8 mouse cellular contexts compared by ENCODE assay signal in the genomic region with DNA sequence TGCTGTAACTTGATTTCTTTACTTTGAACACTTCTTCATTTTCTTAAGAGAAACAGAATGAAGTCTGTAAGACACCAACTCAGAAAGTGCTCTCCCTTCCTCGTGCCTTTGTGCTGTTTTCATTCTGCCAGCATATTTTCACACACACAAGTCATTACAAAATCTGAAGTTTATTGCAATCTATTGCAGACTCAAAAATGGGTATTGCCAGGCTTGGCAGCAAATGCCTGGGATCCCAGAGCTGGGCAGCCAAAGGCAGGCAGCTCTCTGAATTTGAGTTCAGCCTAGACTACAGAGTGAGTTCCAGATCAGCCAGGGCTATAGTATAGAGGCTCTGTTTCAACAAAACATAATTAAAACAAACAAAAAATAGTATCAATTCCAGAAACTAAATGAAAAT. TPM values are rescaled to one million over a fixed set of nuclear protein-coding genes. Genes with fewer than 3 reads are reported as not detected.
DNase-seq lines count a peak whose midpoint lies in the region; ATAC-seq and TF ChIP-seq lines count a peak whose summit lies in the region.

No protein-coding gene starts in this region.

- no peak for TF ChIP-seq CTCF in MEL (IDR thresholded peaks at IDR 0.05 in 2 of 3, conservative IDR thresholded peaks at IDR 0.05 in 1 of 3; ENCODE audit: control insufficient read depth in 1 of 3, insufficient read depth in 1 of 3, low read depth in 2 of 3, low read length in 3 of 3, poor library complexity in 1 of 3, severe bottlenecking in 1 of 3)

- no peaks in the 10 kb centered on the region for H3K9me3 ChIP-seq in heart, embryonic 10.5 days
- H3K9me3 ChIP-seq in MEL (replicated peaks; ENCODE audit: insufficient read depth, low read length) = no peaks in the 10 kb centered on the region
- H3K9me3 ChIP-seq in hindbrain, embryonic 10.5 days = no peaks in the 10 kb centered on the region

- H3K27me3 ChIP-seq in heart, embryonic 10.5 days (ENCODE audit: insufficient read depth, poor library complexity, severe bottlenecking) = no peaks in the 10 kb centered on the region
- no peaks in the 10 kb centered on the region for H3K27me3 ChIP-seq in MEL (ENCODE audit: control insufficient read depth in 1 of 2, insufficient read depth in 2 of 2, low read length in 2 of 2)
- no peaks in the 10 kb centered on the region; the same call in 1 of the 2 replicates for H3K27me3 ChIP-seq in hindbrain, embryonic 10.5 days (ENCODE audit: insufficient read depth, poor library complexity, severe bottlenecking)

- H3K27ac ChIP-seq in heart, embryonic 10.5 days = no peak overlapping the region
- H3K27ac ChIP-seq in MEL (ENCODE audit: control insufficient read depth, low read depth, low read length) = no peak overlapping the region; the same call in 1 of the 2 replicates
- H3K27ac ChIP-seq in hindbrain, embryonic 10.5 days = no peak overlapping the region
- H3K27ac ChIP-seq in macrophage = 0 out of 2 replicates have a peak overlapping the region, but pooled peaks have one; percentile 10

- 71% methylated on average over 1 of the region's 1 CpGs for WGBS in heart, embryonic 10.5 days
- 75% methylated on average over 1 of the region's 1 CpGs for WGBS in hindbrain, embryonic 10.5 days
- 23% methylated on average over 1 of the region's 1 CpGs for WGBS in macrophage (ENCODE audit: missing documents)

- no peak for ATAC-seq in megakaryocyte-erythroid progenitor cell, adult 5-6 weeks (replicated peaks; ENCODE audit: low FRiP score, low TSS enrichment, poor library complexity, severe bottlenecking)

- H3K9ac ChIP-seq in MEL (ENCODE audit: control insufficient read depth, low read depth, low read length, poor library complexity, severe bottlenecking) = peak overlapping the region; percentile 95

- no peak for DNase-seq in heart, embryonic 10.5 days (ENCODE audit: low spot score)
- DNase-seq in heart, adult 9 months (ENCODE audit: low spot score in 2 of 2) = no peak
- DNase-seq in MEL (ENCODE audit: low read depth, low spot score) = no peak
- no peak for DNase-seq in hindbrain, embryonic 10.5 days (ENCODE audit: low spot score)
- DNase-seq in cerebellum, adult 11 months = no peak
- no peak for DNase-seq in right cerebral cortex, postnatal 25 days

- H3K36me3 ChIP-seq in heart, embryonic 10.5 days = peaks cover 35% of the 10 kb centered on the region
- H3K36me3 ChIP-seq in MEL (ENCODE audit: control insufficient read depth in 1 of 2, insufficient read depth in 2 of 2, low read length in 2 of 2) = peaks cover 14 to 17% of the 10 kb centered on the region in 2 experiments
- H3K36me3 ChIP-seq in hindbrain, embryonic 10.5 days = peaks cover 43% of the 10 kb centered on the region
- H3K36me3 ChIP-seq in macrophage (ENCODE audit: inconsistent target) = peaks cover 14% of the 10 kb centered on the region; the same call in 1 of the 2 replicates

- peak overlapping the region; percentile 90 for H3K4me3 ChIP-seq in heart, embryonic 10.5 days
- H3K4me3 ChIP-seq in MEL (ENCODE audit: control insufficient read depth in 1 of 2, insufficient read depth in 1 of 2, low read depth in 2 of 2, low read length in 2 of 2) (peak overlapping the region; percentile 63 to 85), macrophage (ENCODE audit: inconsistent target) (peak overlapping the region; percentile 89)
- H3K4me3 ChIP-seq in hindbrain, embryonic 10.5 days = peak overlapping the region; percentile 99

- H3K4me1 ChIP-seq in heart, embryonic 10.5 days = peaks cover 16% of the 10 kb centered on the region
- peaks cover 2 to 3% of the 10 kb centered on the region in 2 experiments; a peak in 1 of 4 replicates for H3K4me1 ChIP-seq in MEL (ENCODE audit: control insufficient read depth in 1 of 2, insufficient read depth in 2 of 2, low read length in 2 of 2)
- peaks cover 19% of the 10 kb centered on the region for H3K4me1 ChIP-seq in hindbrain, embryonic 10.5 days (replicated peaks)

- no peak for TF ChIP-seq EP300 in MEL (IDR thresholded peaks at IDR 0.05; ENCODE audit: low read depth in 1 of 2, low read length in 2 of 2)

- no peak for TF ChIP-seq POLR2A in MEL (IDR thresholded peaks at IDR 0.05; ENCODE audit: control insufficient read depth in 1 of 2, insufficient read depth in 1 of 2, low read depth in 1 of 2, low read length in 2 of 2, poor library complexity in 1 of 2)

- H3K79me2 ChIP-seq in MEL (ENCODE audit: control insufficient read depth, insufficient read depth, low read length, poor library complexity) (peaks cover 39% of the 10 kb centered on the region), macrophage (ENCODE audit: inconsistent target) (peaks cover 61% of the 10 kb centered on the region)

- no peak for TF ChIP-seq RAD21 in MEL (IDR thresholded peaks at IDR 0.05; ENCODE audit: low read depth, low read length)

TF ChIP-seq in MEL, 35 proteins besides CTCF, POLR2A, EP300 and RAD21:
- TF ChIP-seq MAZ (IDR thresholded peaks at IDR 0.05; ENCODE audit: low read depth, low read length) (no peak), SMC3 (IDR thresholded peaks at IDR 0.05; ENCODE audit: low read depth, low read length) (no peak), KAT2A (conservative IDR thresholded peaks at IDR 0.05; ENCODE audit: low read depth, low read length) (no peak), MYB (IDR thresholded peaks at IDR 0.05; ENCODE audit: low read depth, low read length) (no peak), ETS1 (IDR thresholded peaks at IDR 0.05; ENCODE audit: low read depth, low read length) (no peak), NELFE (IDR thresholded peaks at IDR 0.05; ENCODE audit: low read depth, low read length) (no peak), E2F4 (IDR thresholded peaks at IDR 0.05; ENCODE audit: borderline replicate concordance, low read depth, low read length) (no peak), TBP (IDR thresholded peaks at IDR 0.05; ENCODE audit: low read depth, low read length) (no peak), USF2 (IDR thresholded peaks at IDR 0.05; ENCODE audit: borderline replicate concordance in 1 of 2, insufficient read depth in 1 of 2, low read depth in 1 of 2, low read length in 2 of 2) (no peak), CHD1 (IDR thresholded peaks at IDR 0.05; ENCODE audit: low read depth, low read length) (no peak), HCFC1 (IDR thresholded peaks at IDR 0.05; ENCODE audit: low read depth, low read length) (no peak)
TF ChIP-seq in MEL: peak in this region for 0.

RNA-seq across cellular contexts. Expression of a gene that starts 1.7 kb away (rescaled TPM):
- polyA plus RNA-seq in heart, embryonic 10.5 days (2016; fragmentation: Nextera tagmentation; extraction: Ambion mirVana) = 48.8 and 53.4 TPM in 2 replicates
- total RNA-seq in MEL (2012; rRNA removed) = 23.8 and 26.3 TPM in 2 replicates
- 10 to 100 TPM in 1 of 2 experiments, not detected in 1; 49.6 TPM for polyA plus RNA-seq in MEL (2012; ENCODE audit: insufficient read depth in 1 of 2, insufficient read length in 2 of 2, low read depth in 1 of 2, low replicate concordance in 2 of 2, missing spikeins in 1 of 2)
- polyA plus RNA-seq in hindbrain, embryonic 10.5 days (2016; fragmentation: Nextera tagmentation; extraction: Ambion mirVana) = 54.4 and 58.3 TPM in 2 replicates
- 100 to 1,000 TPM; 359 to 787 (median 644) TPM for total RNA-seq in macrophage (2018; cell fraction: chromatin; rRNA removed)
- total RNA-seq in macrophage (2018; cell fraction: cytosol; rRNA removed) = 10 to 100 TPM in 25 of 26 experiments, 1 to 10 TPM in 1; 9.1 to 46.0 (median 13.5) TPM
- 100 to 1,000 TPM; 196 to 518 (median 362) TPM for total RNA-seq in macrophage (2018; cell fraction: nucleus; rRNA removed)
- 23.7 to 51.4 TPM (median 36.2 TPM) in 3 replicates for polyA plus RNA-seq in macrophage (2018)
- 103 and 125 TPM in 2 replicates for total RNA-seq in megakaryocyte-erythroid progenitor cell, adult 5-6 weeks (2014; fragmentation: Nextera tagmentation)
- total RNA-seq in megakaryocyte-erythroid progenitor cell, adult 5-6 weeks (2017) = 85.8 and 94.4 TPM in 2 replicates

RNA-seq across cellular contexts. Expression of a gene that starts 31.5 kb away (rescaled TPM):
- 14.3 and 16.5 TPM in 2 replicates for polyA plus RNA-seq in heart, embryonic 10.5 days (2016; fragmentation: Nextera tagmentation; extraction: Ambion mirVana)
- 5.0 and 8.8 TPM in 2 replicates for total RNA-seq in MEL (2012; rRNA removed)
- polyA plus RNA-seq in MEL (2012; ENCODE audit: insufficient read depth in 1 of 2, insufficient read length in 2 of 2, low read depth in 1 of 2, low replicate concordance in 2 of 2, missing spikeins in 1 of 2) = 10 to 100 TPM in 1 of 2 experiments, not detected in 1; 34.5 TPM
- polyA plus RNA-seq in hindbrain, embryonic 10.5 days (2016; fragmentation: Nextera tagmentation; extraction: Ambion mirVana) = 14.2 and 19.3 TPM in 2 replicates
- total RNA-seq in macrophage (2018; cell fraction: chromatin; rRNA removed) = 100 to 1,000 TPM; 395 to 919 (median 673) TPM
- total RNA-seq in macrophage (2018; cell fraction: cytosol; rRNA removed) = 100 to 1,000 TPM; 127 to 236 (median 170) TPM
- 100 to 1,000 TPM; 254 to 727 (median 441) TPM for total RNA-seq in macrophage (2018; cell fraction: nucleus; rRNA removed)
- polyA plus RNA-seq in macrophage (2018) = 79.6 to 138 TPM (median 127 TPM) in 3 replicates
- total RNA-seq in megakaryocyte-erythroid progenitor cell, adult 5-6 weeks (2014; fragmentation: Nextera tagmentation) = 38.1 and 48.6 TPM in 2 replicates
- 25.4 and 28.7 TPM in 2 replicates for total RNA-seq in megakaryocyte-erythroid progenitor cell, adult 5-6 weeks (2017)

RNA-seq across cellular contexts. Expression of a gene that starts 52.3 kb away (rescaled TPM):
- not detected in 2 replicates for polyA plus RNA-seq in heart, embryonic 10.5 days (2016; fragmentation: Nextera tagmentation; extraction: Ambion mirVana)
- total RNA-seq in MEL (2012; rRNA removed) = not detected in 2 replicates
- polyA plus RNA-seq in MEL (2012; ENCODE audit: insufficient read depth in 1 of 2, insufficient read length in 2 of 2, low read depth in 1 of 2, low replicate concordance in 2 of 2, missing spikeins in 1 of 2) (not detected), macrophage (2018) (0.08 to 0.14 TPM in 2 of 3 replicates, not detected in the other)
- polyA plus RNA-seq in hindbrain, embryonic 10.5 days (2016; fragmentation: Nextera tagmentation; extraction: Ambion mirVana) = 0.11 and 0.27 TPM in 2 replicates
- under 1 TPM in 2 of 26 experiments, not detected in 24; 0.29 to 0.43 TPM for total RNA-seq in macrophage (2018; cell fraction: chromatin; rRNA removed)
- under 1 TPM in 12 of 26 experiments, not detected in 14; 0.05 to 0.31 (median 0.14) TPM for total RNA-seq in macrophage (2018; cell fraction: cytosol; rRNA removed)
- under 1 TPM in 3 of 26 experiments, not detected in 23; 0.24 to 0.56 (median 0.28) TPM for total RNA-seq in macrophage (2018; cell fraction: nucleus; rRNA removed)
- total RNA-seq in megakaryocyte-erythroid progenitor cell, adult 5-6 weeks (2014; fragmentation: Nextera tagmentation) = not detected in 2 replicates
- not detected in 2 replicates for total RNA-seq in megakaryocyte-erythroid progenitor cell, adult 5-6 weeks (2017)
